Mouse (Mus musculus): ENCODE results near the gene Ccdc13. TPM values are rescaled to one million over a fixed set of nuclear protein-coding genes. Genes with fewer than 3 reads are reported as not detected.

The Ccdc13 gene
- polyA plus RNA-seq, 1 experiment from 2014 or later = not detected

- 29% methylated on average over 1 of the region's 1 CpGs for WGBS (ENCODE audit: insufficient replicate concordance)
- ATAC-seq (ENCODE audit: low read depth) (no peak), DNase-seq (no peak)
- Histone ChIP-seq H3K4me1 (replicated peaks) (peaks cover 11% of the 10 kb centered on the region; the same call in 1 of the 2 replicates), H3K27ac (no peak overlapping the region), H3K9me3 (replicated peaks) (no peaks in the 10 kb centered on the region), H3K4me2 (no peak overlapping the region), H3K4me3 (replicated peaks) (no peak overlapping the region), H3K9ac (no peak overlapping the region), H3K27me3 (0 out of 2 replicates have a peak, but pooled peaks cover 5% of the 10 kb centered on the region), H3K36me3 (no peaks in the 10 kb centered on the region)
Observed at GRCm38 (mm10) chr9:121794972-121795539, 44.2 kb downstream of the Ccdc13 start.

GRCm38 (mm10) chr9:121791757-121792521 lies 47.3 kb downstream of the Ccdc13 start, which contains the start of gene Hhatl:
Gene Hhatl, minus strand, starts transcription at chr9:121792507.
- Histone ChIP-seq H3K27ac (no peak within 1 kb of the TSS), H3K4me1 (replicated peaks) (no peaks in the 10 kb centered on the region), H3K36me3 (no peaks in the 10 kb centered on the region), H3K4me3 (replicated peaks) (no peak within 1 kb of the TSS), H3K4me2 (no peak within 1 kb of the TSS), H3K9ac (no peak within 1 kb of the TSS), H3K9me3 (replicated peaks) (no peaks in the 10 kb centered on the region), H3K27me3 (0 out of 2 replicates have a peak, but pooled peaks cover 3% of the 10 kb centered on the region)
- 45% methylated on average over 23 of the region's 24 CpGs for WGBS (ENCODE audit: insufficient replicate concordance)
- no peak; the same call in 1 of the 2 replicates for ATAC-seq (ENCODE audit: low read depth)
- DNase-seq = no peak

- WGBS (ENCODE audit: insufficient replicate concordance) = 20% methylated on average over 5 of the region's 5 CpGs
- H3K27me3 ChIP-seq = no peaks in the 10 kb centered on the region
- ATAC-seq (ENCODE audit: low read depth) (no peak), DNase-seq (peak; percentile 12)
- no peak overlapping the region for H3K4me3 ChIP-seq (replicated peaks)
- H3K4me1 ChIP-seq (replicated peaks) = no peaks in the 10 kb centered on the region
- H3K27ac ChIP-seq = no peak overlapping the region
- no peaks in the 10 kb centered on the region for H3K36me3 ChIP-seq
- no peak overlapping the region for H3K4me2 ChIP-seq
- no peaks in the 10 kb centered on the region for H3K9me3 ChIP-seq (replicated peaks)
- no peak overlapping the region for H3K9ac ChIP-seq
Observed at GRCm38 (mm10) chr9:121791206-121791605, 48.1 kb downstream of the Ccdc13 start.

- Histone ChIP-seq H3K9me3 (replicated peaks) (no peaks in the 10 kb centered on the region), H3K4me1 (replicated peaks) (no peaks in the 10 kb centered on the region), H3K4me3 (replicated peaks) (no peak overlapping the region), H3K27ac (no peak overlapping the region), H3K9ac (no peak overlapping the region), H3K36me3 (no peaks in the 10 kb centered on the region), H3K27me3 (no peaks in the 10 kb centered on the region), H3K4me2 (no peak overlapping the region)
- ATAC-seq (ENCODE audit: low read depth) = no peak
- DNase-seq = no peak
- 44% methylated on average over 2 of the region's 2 CpGs for WGBS (ENCODE audit: insufficient replicate concordance)
Observed at GRCm38 (mm10) chr9:121786359-121786758, 52.9 kb downstream of the Ccdc13 start.

GRCm38 (mm10) chr9:121785261-121785660 lies 54.0 kb downstream of the Ccdc13 start:
- no peaks in the 10 kb centered on the region for H3K9me3 ChIP-seq (replicated peaks)
- no peak overlapping the region for H3K9ac ChIP-seq
- no peaks in the 10 kb centered on the region for H3K27me3 ChIP-seq
- 65% methylated on average over 8 of the region's 8 CpGs for WGBS (ENCODE audit: insufficient replicate concordance)
- ATAC-seq (ENCODE audit: low read depth) (no peak), DNase-seq (no peak)
- H3K4me1 ChIP-seq (replicated peaks) = no peaks in the 10 kb centered on the region
- no peak overlapping the region for H3K4me3 ChIP-seq (replicated peaks)
- H3K27ac ChIP-seq = no peak overlapping the region
- no peak overlapping the region for H3K4me2 ChIP-seq
- H3K36me3 ChIP-seq = no peaks in the 10 kb centered on the region

- 74% methylated on average over 12 of the region's 12 CpGs for WGBS (ENCODE audit: insufficient replicate concordance)
- H3K27ac ChIP-seq = no peak overlapping the region
- H3K9ac ChIP-seq = no peak overlapping the region
- H3K4me1 ChIP-seq (replicated peaks) = no peaks in the 10 kb centered on the region
- no peaks in the 10 kb centered on the region for H3K36me3 ChIP-seq
- H3K4me3 ChIP-seq (replicated peaks) = no peak overlapping the region
- H3K9me3 ChIP-seq (replicated peaks) = no peaks in the 10 kb centered on the region
- no peak overlapping the region for H3K4me2 ChIP-seq
- DNase-seq (no peak), ATAC-seq (ENCODE audit: low read depth) (no peak)
- H3K27me3 ChIP-seq = no peaks in the 10 kb centered on the region
Observed at GRCm38 (mm10) chr9:121784801-121785200, 54.5 kb downstream of the Ccdc13 start.

- Histone ChIP-seq H3K9me3 (replicated peaks) (no peaks in the 10 kb centered on the region), H3K4me1 (replicated peaks) (no peaks in the 10 kb centered on the region), H3K27ac (no peak overlapping the region), H3K27me3 (peaks cover 40% of the 10 kb centered on the region), H3K4me3 (replicated peaks) (0 out of 2 replicates have a peak overlapping the region, but pooled peaks have one; percentile 0), H3K4me2 (peak overlapping the region; percentile 19; the same call in 1 of the 2 replicates), H3K36me3 (no peaks in the 10 kb centered on the region), H3K9ac (no peak overlapping the region)
- ATAC-seq (ENCODE audit: low read depth) = no peak
- WGBS (ENCODE audit: insufficient replicate concordance) = 13% methylated on average over 54 of the region's 54 CpGs
- no peak for DNase-seq
Observed at GRCm38 (mm10) chr9:121778066-121778624, 61.1 kb downstream of the Ccdc13 start.

- Histone ChIP-seq H3K9me3 (replicated peaks) (no peaks in the 10 kb centered on the region), H3K27ac (no peak within 1 kb of the TSS), H3K4me3 (replicated peaks) (0 out of 2 replicates have a peak within 1 kb of the TSS, but pooled peaks have one; percentile 0), H3K4me1 (replicated peaks) (no peaks in the 10 kb centered on the region), H3K27me3 (peaks cover 40% of the 10 kb centered on the region), H3K36me3 (no peaks in the 10 kb centered on the region), H3K9ac (no peak within 1 kb of the TSS), H3K4me2 (peak within 1 kb of the TSS; percentile 19; the same call in 1 of the 2 replicates)
- no peak for DNase-seq
- 16% methylated on average over 30 of the region's 30 CpGs for WGBS (ENCODE audit: insufficient replicate concordance)
- no peak for ATAC-seq (ENCODE audit: low read depth)
Observed at GRCm38 (mm10) chr9:121777484-121778065, 61.7 kb downstream of the Ccdc13 start, which contains the start of gene Klhl40. Gene Klhl40, plus strand, starts transcription at chr9:121777607.

GRCm38 (mm10) chr9:121776511-121776910 lies 62.8 kb downstream of the Ccdc13 start:
- Histone ChIP-seq H3K9ac (no peak overlapping the region), H3K27me3 (peaks cover 40% of the 10 kb centered on the region), H3K4me3 (replicated peaks) (no peak overlapping the region), H3K4me1 (replicated peaks) (no peaks in the 10 kb centered on the region), H3K9me3 (replicated peaks) (no peaks in the 10 kb centered on the region), H3K27ac (no peak overlapping the region), H3K36me3 (no peaks in the 10 kb centered on the region), H3K4me2 (no peak overlapping the region)
- no peak for ATAC-seq (ENCODE audit: low read depth)
- WGBS (ENCODE audit: insufficient replicate concordance) = 68% methylated on average over 7 of the region's 7 CpGs
- no peak for DNase-seq

- Histone ChIP-seq H3K27ac (no peak overlapping the region), H3K4me3 (replicated peaks) (no peak overlapping the region), H3K27me3 (peaks cover 40% of the 10 kb centered on the region), H3K4me2 (no peak overlapping the region), H3K36me3 (no peaks in the 10 kb centered on the region), H3K4me1 (replicated peaks) (no peaks in the 10 kb centered on the region), H3K9me3 (replicated peaks) (no peaks in the 10 kb centered on the region), H3K9ac (no peak overlapping the region)
- 67% methylated on average over 10 of the region's 10 CpGs for WGBS (ENCODE audit: insufficient replicate concordance)
- ATAC-seq (ENCODE audit: low read depth) (no peak), DNase-seq (no peak)
Observed at GRCm38 (mm10) chr9:121775951-121776350, 63.3 kb downstream of the Ccdc13 start.

GRCm38 (mm10) chr9:121772412-121772811 lies 66.8 kb downstream of the Ccdc13 start:
- no peaks in the 10 kb centered on the region; the same call in 1 of the 2 replicates for H3K36me3 ChIP-seq
- H3K9ac ChIP-seq = no peak overlapping the region
- 54% methylated on average over 5 of the region's 5 CpGs for WGBS (ENCODE audit: insufficient replicate concordance)
- H3K4me1 ChIP-seq (replicated peaks) = no peaks in the 10 kb centered on the region
- H3K27ac ChIP-seq = no peak overlapping the region
- H3K4me3 ChIP-seq (replicated peaks) = no peak overlapping the region
- H3K9me3 ChIP-seq (replicated peaks) = no peaks in the 10 kb centered on the region
- ATAC-seq (ENCODE audit: low read depth) (no peak), DNase-seq (no peak)
- peaks cover 20% of the 10 kb centered on the region for H3K27me3 ChIP-seq
- H3K4me2 ChIP-seq = no peak overlapping the region
